Mouse (Mus musculus) Muller cell, postnatal 12 days (primary cell): ENCODE measurements around the gene Cacng2.
A peak's percentile ranks its signal among the peaks of the same experiment; 100 is the strongest.
"Not testable (repeated sequence)": the region's sequence is repeated elsewhere in the genome, so short reads cannot be mapped to it uniquely, and the experiment has no call there.

Experiments used
- DNase-seq: peaks from one replicate; pipeline ENCODE4 v3.0.0-alpha.2; 2015; ENCODE audit errors: inconsistent ontology term

The Cacng2 gene

DNA sequence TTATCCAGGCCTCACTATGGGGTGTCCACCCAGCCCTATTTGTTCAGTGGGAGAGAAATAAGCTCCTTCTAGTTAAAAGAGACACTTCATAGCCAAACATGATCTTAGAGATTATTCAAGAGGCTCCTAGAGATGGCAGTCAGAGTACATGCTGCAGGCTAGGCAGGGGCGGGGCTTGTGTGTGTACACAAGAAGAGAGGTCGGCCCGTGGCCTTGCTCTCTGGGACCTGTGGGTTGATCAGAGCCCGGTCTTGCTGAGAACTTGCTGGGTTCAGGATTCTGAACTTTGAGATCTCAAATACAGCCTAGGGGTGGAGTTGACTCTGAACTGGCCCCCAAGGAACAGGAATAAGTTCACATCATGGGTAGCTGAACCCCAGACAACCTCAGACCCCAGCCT is 95.6 kb downstream of the Cacng2 start:
- no peak for DNase-seq

DNA sequence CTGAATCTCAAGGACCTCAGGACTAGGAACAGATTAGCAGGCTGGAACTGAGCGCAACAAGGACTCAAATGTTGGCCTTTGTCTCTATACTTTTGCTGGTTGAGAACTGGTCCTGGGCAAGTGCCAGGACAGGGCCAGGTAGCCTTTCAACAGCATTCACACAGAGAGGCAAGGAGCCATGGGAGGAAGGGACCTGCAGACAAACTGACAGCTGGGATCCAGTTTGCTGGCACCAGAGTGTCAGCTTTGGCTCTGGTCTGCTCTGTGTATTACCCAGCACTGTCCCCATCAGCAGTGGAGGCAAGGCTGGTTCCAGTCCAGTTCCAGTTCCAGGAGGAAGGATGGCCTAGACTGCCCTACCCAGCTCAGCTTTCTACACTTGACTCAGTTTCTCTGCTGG is 105.8 kb downstream of the Cacng2 start:
- no peak for DNase-seq

DNA sequence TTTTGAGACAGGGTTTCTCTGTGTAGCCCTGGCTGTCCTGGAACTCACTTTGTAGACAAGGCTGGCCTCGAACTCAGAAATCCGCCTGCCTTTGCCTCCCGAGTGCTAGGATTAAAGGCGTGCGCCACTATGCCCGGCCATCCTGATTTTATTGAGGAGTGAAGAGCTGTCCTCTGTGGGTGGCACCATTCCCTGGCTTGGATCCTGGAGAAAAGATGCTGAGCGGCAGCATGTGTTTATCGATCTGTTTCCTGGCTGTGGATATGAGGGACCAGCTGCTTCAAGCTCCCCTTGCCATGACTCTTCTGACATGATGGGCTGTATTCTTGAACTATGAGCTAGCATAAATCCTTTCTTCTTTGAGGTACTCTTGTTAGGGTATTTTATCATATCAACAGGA is 111.6 kb downstream of the Cacng2 start:
- not testable (repeated sequence) for DNase-seq

DNA sequence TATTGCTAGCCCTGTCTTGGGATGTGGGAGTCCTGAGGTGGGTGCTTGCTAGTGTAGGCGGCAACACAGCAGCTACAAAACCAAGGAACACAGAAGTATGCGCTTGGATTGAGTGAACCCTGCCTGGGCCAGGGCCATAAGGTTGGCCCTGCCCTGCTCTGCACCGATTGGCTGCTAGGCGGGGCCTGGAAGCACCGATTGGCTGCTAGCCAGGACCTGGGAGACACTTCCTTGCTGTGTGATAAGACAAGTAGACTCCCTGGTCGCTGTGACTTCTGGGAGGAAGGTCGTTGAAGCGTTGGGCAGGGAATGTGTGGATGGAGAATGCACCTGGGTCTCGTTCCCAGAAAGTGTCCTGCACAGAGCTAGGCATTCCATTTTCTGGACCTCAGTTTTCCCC is 115.9 kb downstream of the Cacng2 start:
- no peak for DNase-seq

DNA sequence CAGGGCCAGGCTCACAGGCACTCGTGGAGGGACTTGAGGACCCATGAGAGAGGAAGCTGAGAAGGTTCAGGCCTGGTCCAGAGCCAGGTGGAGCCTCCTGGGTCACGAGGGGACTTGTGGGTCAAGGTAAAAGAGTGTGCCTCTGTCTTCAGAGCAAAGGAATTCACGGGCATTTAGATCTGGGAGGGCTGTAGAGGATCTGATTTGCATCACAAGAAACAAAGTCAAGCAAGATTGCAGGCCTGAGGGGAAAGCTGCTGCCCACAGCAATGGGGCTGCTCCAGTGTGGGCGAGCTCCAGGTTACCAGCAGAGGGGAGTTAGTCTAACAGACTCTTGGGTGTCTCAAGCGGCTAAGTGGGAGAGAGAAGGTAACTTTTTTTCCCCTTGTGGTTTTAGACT is 118.4 kb downstream of the Cacng2 start:
- DNase-seq = no peak

DNA sequence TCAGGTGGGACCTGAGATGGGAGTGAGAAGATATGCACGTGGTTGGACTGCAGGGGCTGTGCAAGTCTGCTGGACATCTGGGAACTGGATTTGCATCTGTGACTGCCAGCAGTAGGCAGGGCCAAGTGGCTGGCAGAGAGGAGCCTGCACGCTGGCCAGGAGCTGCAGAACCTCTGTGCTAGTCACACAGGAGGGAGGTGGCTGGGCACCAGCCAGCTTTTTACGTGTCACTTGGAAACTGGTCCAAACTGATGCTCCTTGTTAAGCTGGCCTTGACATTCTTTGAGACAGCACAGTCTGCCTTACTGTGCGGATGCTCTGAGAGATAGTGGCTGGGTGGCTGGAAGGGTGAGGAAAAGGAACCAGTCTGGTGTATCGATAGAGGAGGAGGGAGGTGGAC is 131.3 kb downstream of the Cacng2 start:
- DNase-seq = peak; percentile 3

DNA sequence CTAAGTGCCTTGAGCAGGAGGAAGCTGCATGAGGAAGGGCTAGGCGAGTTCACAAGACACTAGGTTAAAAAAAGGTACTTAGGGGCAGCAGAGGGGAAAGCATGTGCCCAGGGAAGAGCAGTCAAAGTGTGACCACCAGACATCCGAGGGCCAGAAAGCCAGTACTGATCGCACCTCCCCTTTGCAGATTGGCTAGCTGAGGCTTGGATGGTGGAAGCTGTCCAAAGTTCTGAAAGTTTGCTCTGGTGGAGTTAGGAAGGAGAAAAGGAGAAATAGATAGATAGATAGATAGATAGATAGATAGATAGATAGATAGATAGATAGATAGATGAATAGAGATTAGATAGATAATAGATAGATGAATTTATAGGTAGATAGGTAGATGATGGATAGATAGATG is 136.4 kb downstream of the Cacng2 start:
- no peak for DNase-seq

DNA sequence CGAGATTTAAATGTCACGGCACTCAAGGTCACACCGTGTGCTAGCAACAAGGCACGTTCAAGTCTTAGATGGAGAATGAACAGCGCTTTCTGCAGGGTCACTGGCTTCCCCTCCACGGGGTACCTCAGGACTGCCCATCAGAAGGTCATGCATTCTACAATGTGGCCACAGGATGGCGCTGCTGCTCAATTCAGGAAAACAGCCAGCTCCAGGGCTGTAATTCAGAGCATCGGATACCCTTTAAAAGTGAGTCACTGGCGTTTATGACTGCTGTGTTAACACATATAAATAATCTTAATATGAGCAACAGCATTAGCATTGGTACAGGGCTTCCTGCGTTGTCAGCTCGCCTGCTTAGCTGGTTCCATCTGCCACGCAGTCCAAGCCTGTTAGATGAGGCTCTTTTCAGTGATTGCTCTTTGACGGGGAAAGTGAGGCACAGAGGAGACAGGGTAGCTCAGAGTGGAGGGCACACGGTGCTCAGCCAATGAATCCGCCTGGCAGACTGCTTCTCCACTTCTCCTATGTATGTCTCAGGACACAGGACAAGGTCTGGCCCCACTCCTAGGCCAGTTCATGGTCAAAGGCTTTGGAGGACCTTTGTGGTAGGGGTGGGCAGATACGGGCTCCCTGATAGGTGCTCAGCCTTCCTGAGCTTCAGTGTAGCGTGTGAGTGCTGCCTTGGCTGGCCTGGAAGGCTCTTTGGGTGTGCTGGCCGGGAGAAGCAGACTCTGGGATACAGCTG is 137.5 kb downstream of the Cacng2 start:
- DNase-seq = peak; percentile 39

DNA sequence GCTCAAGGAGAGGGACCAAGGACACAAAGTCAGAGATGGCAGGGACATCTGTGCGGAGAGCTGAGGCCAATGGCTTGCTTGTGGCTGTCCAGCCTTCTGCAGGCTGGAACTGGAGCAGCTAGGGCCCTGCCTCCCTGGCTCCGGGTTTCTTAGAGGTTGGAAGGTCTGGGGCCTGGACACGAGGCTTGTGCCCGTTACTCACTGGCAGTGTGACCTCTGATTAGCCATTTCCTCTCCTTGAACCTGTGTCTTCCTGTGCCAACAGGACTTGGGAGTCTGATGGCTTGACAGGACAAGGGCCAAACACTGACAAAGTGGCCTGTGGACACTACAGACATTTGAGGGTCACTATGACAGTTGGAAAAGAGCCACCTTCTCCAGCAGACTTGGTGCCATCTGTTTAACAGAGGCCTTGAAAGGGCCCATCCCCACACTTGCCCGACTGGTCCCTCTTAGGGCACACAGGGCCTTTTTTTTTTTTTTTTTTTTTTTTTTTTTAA is 138.6 kb downstream of the Cacng2 start:
- no peak for DNase-seq

DNA sequence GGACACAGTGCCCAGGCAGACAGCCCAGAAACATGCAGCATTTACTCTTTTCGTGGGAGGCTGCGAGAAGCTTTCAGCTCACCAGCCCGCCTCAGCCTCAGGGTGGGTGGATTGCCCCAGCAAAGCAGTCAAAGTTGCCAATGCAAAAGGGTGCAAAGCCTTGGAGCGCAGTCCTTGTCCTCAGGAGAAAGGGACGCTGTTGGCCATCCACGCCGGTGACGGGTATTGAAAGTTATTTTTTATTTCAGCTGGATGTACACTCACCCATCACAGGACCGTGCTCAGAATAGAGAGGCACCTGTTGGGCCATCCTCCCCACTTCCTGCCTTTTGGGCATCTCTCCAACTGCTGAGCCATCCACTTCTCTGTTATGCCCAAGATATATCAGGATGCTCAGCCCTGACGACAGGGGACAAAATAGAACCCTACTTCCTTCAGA is 140.4 kb downstream of the Cacng2 start:
- no peak for DNase-seq

DNA sequence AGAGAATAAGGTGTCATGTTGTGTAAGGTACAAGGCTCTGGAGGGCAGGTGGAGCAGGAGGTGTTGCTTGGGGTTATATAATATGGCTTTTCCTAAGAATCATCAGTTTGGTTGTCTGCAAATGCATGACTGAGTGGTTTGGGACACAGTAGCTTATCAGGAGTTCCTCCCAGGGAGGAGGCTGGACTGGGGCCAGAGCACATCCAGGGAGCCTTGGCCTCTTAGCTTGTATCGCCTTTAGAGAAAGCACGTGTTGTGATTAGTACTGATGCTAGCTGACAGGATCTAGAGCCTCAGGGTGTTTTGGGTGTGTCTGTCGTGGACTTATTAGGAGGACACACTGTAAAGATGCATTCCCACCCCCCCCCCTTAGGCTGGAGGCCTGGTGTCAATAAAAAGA is 142.2 kb downstream of the Cacng2 start:
- DNase-seq = no peak

DNA sequence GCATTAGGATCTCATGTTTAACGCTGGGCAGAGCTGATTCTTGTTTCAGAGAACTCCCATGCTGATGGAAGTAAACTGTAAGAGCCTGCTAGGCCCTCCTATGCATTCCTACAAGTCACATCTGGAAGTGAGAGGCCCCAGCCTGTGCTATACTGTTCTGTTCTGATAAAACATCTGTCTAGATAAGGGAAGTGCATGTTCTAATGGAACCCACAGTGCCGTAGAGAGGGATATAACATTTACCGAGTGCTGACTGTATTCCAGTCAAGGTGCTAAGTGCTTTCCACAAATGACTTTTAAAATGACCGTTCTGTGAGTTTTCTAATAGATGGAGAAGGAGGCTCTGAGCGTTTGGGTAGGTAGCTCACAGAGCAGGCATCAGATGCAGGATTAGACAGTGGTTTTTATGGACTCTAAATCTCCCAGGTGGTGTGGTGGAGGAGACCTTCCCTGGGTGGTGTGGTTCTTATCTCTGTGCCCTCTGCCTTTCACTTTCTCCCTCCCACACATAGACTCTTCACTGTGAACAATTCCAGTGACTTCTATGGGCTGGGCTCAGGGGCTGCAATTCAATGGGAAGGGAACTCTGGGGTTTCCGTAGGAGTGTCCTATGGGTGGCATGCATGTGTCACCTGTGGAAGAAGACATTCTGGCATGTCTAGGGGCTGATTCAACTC is 145.5 kb downstream of the Cacng2 start:
- no peak for DNase-seq

DNA sequence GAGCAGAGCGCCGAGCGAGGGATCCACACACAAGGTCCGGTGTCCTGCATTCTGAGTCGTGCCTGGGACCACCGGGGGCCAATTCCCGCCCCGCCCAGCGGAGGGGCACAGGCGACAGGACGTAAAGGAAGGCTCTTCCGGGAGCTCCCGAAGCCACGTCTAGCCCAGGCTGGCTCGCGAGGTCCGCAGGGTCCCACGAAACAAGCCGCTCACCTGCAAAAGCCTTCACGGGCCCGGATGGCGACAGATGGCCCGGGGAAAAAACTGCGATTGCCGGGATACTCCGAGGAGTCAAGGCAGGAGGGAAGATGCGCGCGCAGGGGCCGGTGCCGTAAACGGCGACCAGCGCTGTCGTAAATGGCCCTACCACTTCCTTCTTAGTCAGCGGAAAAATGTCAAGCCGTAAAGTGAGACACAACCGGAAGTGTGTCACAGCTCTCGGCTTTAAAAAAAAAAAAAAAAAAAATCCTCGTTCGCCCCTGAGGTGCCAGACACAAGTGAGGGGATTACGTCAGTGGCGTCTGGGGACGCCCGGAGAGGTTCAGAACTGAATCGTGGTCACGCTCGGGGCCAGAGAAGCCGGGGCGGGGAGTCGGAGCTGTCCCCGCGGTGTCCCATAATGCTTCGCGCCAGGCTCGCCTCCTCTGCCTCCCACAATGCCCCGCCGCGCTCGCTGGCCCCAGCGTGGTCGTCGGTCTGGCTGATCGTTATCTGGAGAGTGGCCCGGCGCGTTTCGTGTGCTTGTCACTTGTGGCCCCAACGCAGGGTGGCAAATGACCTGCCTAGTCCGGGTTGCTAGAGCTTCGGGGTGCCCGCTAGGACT is 149.1 kb downstream of the Cacng2 start, which contains the start of gene Eif3d:
TSS of gene Eif3d (minus strand) at position 344 of the 823 bp plus-strand sequence.
- peak; percentile 96 for DNase-seq

DNA sequence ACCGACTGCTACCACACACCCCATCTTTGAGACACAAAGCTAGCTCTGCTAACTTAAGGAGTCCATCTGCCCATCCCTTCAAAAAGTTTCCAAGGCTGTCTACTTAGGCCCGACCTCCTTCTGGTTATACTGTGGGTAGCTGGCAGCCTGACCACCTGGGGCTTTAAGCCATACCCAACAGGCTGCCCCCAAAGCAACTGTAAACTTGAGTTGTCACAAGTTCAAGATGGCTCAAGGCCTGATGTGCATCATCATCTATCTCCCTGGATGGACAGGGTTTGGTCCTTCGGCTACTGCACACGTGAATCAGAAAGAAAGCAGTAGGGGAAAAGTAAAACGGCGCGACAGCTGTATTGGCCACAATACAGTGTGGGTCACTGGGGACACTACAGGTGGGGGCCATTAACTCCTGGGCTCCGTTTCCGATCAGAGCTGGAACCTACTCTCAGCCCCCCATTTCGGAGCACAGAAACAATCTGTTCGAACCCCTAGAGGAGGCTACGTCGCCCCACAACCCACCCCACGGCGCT is 149.8 kb downstream of the Cacng2 start:
- DNase-seq = peak; percentile 37

DNA sequence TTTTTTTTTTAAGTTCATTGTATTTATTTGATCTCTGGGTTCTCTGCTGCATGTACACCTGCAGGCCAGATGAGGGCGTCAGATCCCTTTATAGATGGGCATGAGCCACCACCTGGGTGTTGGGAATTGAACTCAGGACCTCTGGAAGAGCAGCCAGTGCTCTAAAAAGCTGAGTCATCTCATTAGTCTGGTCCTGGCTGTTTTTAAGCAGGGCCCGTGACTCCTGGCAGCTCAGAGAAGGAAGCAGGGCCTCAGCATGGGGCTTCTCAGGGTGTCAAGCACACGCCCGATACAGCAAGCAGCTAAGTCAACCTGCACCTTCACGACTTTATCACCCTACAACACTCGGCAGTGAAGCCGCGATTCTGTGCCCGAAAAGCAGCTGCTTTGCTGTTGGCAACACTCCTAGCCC is 154.7 kb downstream of the Cacng2 start:
- no peak for DNase-seq

DNA sequence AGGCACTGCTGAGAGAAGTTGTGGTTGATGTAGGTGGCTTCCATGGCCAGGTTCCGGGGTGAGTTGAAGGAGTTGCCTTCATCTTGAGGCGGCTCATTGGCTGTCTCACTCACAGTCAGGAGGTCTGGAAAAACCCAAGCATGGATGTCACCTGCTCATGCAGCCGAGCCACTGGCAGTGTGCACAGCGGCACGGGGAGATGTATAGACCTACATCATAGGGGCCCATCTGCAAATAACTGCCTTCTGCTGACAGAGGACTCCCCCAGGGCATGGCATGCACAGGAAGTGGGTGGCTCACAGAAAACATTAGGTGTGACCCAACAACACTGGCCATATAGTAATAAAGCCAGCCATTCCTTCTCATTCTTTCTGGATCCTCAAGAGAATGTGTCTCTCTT is 157.4 kb downstream of the Cacng2 start:
- no peak for DNase-seq

DNA sequence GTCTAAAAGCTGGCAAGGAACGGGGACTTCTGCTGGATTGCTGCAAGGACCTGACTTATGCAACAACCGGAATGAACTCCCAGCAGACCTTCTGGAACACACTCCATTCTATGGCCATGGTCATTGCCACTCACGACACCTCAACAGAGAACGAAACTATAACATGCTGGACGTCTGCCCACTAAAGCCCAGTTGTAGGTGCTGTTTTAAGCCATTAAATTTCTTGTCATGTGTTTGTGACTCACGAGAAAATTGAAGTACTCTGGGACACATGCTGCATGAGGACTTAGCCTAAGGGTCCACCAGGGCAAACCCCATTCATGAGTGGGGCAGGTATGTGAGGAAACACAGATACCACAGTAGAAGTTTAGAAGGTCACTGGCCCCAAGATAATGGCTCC is 159.1 kb downstream of the Cacng2 start:
- no peak for DNase-seq

DNA sequence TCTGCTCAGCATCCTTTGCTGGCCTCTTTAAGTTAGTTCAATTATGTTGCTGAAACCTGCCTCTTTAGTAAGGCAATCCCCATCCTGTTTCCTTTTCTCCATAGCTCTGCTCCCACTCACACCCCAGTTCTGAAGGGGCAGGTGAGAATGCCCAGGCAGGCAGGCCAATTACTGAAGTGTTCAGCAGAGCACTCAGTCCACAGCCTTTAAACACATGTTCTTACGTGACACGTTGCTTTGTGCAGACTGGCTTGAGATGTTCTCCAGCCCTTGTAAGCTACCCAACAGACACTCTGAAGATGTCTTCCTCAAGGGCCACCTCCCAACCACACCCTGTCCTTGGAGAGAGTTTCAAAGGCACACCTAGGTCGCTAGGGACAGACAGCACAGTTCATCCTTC is 161.8 kb downstream of the Cacng2 start:
- DNase-seq = no peak

DNA sequence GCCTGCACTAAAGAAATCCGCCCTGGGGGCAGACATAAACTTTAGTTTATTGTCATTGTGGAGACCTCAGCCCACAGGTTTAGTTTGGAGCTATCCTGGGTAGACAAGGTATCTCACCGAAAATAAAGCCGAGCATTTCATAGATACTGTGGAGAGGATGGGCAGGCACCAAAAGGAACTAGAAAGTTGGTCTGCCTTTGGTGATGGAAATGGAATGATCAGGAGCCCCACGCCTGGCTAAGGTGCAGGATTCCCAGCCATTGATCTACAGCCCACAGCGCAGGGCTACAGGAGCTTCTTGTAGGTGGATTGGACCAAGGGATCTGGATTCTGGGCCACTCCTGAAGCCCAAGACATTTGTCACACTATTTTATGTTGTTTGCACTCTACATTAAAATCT is 162.2 kb downstream of the Cacng2 start:
- no peak for DNase-seq

DNA sequence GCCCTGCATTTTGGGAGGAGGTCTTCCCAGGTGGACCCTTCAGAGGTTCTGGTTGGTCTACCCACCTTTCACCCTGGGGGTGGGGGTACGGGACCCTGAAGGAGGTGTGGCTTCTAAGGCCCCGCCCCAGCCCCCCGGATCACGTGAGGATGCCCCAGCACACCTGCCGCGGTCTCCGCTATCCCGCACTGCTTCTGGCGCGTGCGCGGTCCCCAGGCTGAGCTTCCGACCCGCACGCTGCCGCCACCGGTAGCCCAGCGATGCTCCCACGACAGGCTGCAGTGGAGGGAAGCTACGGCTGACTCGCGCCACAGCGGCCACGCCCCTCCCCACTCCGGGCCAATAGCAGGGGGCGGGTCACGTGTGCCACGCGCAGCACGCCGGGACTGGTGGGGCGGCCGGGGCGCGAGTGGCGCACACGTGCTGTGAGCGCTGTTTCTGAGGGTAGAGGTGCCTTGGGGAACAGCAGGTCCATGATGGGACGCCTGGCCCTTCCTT is 163.4 kb downstream of the Cacng2 start, which contains the start of gene Foxred2:
TSS of gene Foxred2 (minus strand) at position 319 of the 498 bp plus-strand sequence.
- peak; percentile 92 for DNase-seq
